Mouse (Mus musculus) neural tube, embryonic 14.5 days (tissue): ENCODE results near the gene Psmb10. TPM values are rescaled to one million over a fixed set of nuclear protein-coding genes. Genes with fewer than 3 reads are reported as not detected.

Experiments
- ATAC-seq: fragments of 200-750 bp; cut with Nextera tagmentation; 2 replicates; pipeline ENCODE4 v1.8.0; 2017; ENCODE audit warnings: low read depth, mild to moderate bottlenecking, moderate TSS enrichment, moderate library complexity
- H3K27ac ChIP-seq: fragments of 300-500 bp; sonication (generic); 2 replicates; pipeline ENCODE4 v1.5.1; 2014; ENCODE audit warnings: low read depth, mild to moderate bottlenecking, control low read depth, low read length, moderate library complexity, mixed read lengths
- H3K27me3 ChIP-seq: fragments of 300-500 bp; sonication (generic); 2 replicates; pipeline ENCODE4 v1.6.1; 2014; ENCODE audit warnings: low read length; ENCODE audit not compliant: control insufficient read depth, insufficient read depth
- H3K36me3 ChIP-seq: fragments of 300-500 bp; sonication (generic); 2 replicates; pipeline ENCODE4 v1.6.1; 2014; ENCODE audit warnings: low read length, mixed read lengths; ENCODE audit not compliant: control insufficient read depth, insufficient read depth
- H3K4me1 ChIP-seq: fragments of 300-500 bp; sonication (generic); 2 replicates; pipeline ENCODE4 v1.6.1; 2014; ENCODE audit warnings: low read length; ENCODE audit not compliant: control insufficient read depth, insufficient read depth
- H3K4me2 ChIP-seq: fragments of 300-500 bp; sonication (generic); 2 replicates; pipeline ENCODE4 v1.6.1; 2014; ENCODE audit warnings: mild to moderate bottlenecking, low read depth, low read length, control low read depth
- H3K4me3 ChIP-seq: fragments of 300-500 bp; sonication (generic); 2 replicates; pipeline ENCODE4 v1.5.1; 2014; ENCODE audit warnings: low read depth, low read length, control low read depth, mixed read lengths
- H3K9ac ChIP-seq: fragments of 300-500 bp; sonication (generic); replicated peaks from 2 replicates; pipeline ENCODE4 v1.6.1; 2014; ENCODE audit warnings: low read depth, mild to moderate bottlenecking, control low read depth, low read length, mixed read lengths
- H3K9me3 ChIP-seq: fragments of 300-500 bp; sonication (generic); 2 replicates; pipeline ENCODE4 v1.6.1; 2016; ENCODE audit warnings: low read length; ENCODE audit not compliant: control insufficient read depth
- WGBS: fragments of 180-500 bp; shearing (Covaris S2); extraction: QIAGEN DNeasy Blood & Tissue Kit; methylation state at CpG from one replicate; pipeline ENCODE4 v1.1.7; 2014; 5-methylcytosine and 5-hydroxymethylcytosine counted together
- polyA plus RNA-seq: library from polyadenylated mRNA; unstranded; fragments of >200 nt; fragmentation: Nextera tagmentation; extraction: Ambion mirVana; gene quantifications from 2 replicates; pipeline ENCODE4 v1.2.1, GENCODE M21; 2014

The Psmb10 gene
- polyA plus RNA-seq, 1 experiment from 2014 or later: 76.8 TPM

GRCm38 (mm10) chr8:105943321-105943739, 5.1 kb upstream of the Psmb10 start, which contains the start of gene Lcat:
Gene Lcat (minus strand): TSS chr8:105943382.
- H3K27ac ChIP-seq: no peak within 1 kb of the TSS
- WGBS: 71% methylated on average over 7 of the region's 8 CpGs
- no peaks in the 10 kb centered on the region for H3K36me3 ChIP-seq
- no peak within 1 kb of the TSS for H3K4me3 ChIP-seq
- H3K9me3 ChIP-seq: no peaks in the 10 kb centered on the region
- no peaks in the 10 kb centered on the region for H3K27me3 ChIP-seq
- no peak for ATAC-seq
- no peak within 1 kb of the TSS for H3K4me2 ChIP-seq
- no peaks in the 10 kb centered on the region; the same call in 1 of the 2 replicates for H3K4me1 ChIP-seq
- no peak within 1 kb of the TSS for H3K9ac ChIP-seq

DNA sequence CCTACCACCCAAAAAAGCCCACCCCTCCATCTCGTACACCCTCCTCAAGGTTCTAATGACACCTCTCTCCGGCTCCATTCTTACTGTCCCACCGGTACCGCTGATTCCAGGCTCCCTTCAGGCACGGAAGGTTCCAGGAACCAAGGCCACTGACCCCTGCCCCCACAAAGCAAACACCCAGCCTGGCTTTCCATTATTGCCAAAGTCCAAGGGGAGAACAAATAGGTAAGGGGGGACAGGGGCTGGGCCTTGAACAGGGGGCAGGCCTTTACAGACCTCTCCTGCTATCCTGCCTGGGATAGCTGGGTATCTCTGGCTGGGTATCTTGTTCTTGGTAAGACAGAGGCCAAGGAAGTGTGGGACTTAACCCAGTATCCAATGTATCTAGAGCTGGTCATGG, 4.3 kb upstream of the Psmb10 start:
- no peak overlapping the region for H3K27ac ChIP-seq
- no peak overlapping the region for H3K9ac ChIP-seq
- ATAC-seq: no peak
- WGBS: 95% methylated on average over 5 of the region's 5 CpGs
- H3K27me3 ChIP-seq: no peaks in the 10 kb centered on the region
- H3K36me3 ChIP-seq: no peaks in the 10 kb centered on the region
- no peak overlapping the region for H3K4me2 ChIP-seq
- peaks cover 5% of the 10 kb centered on the region; the same call in 1 of the 2 replicates for H3K4me1 ChIP-seq
- H3K4me3 ChIP-seq: no peak overlapping the region
- H3K9me3 ChIP-seq: no peaks in the 10 kb centered on the region

DNA sequence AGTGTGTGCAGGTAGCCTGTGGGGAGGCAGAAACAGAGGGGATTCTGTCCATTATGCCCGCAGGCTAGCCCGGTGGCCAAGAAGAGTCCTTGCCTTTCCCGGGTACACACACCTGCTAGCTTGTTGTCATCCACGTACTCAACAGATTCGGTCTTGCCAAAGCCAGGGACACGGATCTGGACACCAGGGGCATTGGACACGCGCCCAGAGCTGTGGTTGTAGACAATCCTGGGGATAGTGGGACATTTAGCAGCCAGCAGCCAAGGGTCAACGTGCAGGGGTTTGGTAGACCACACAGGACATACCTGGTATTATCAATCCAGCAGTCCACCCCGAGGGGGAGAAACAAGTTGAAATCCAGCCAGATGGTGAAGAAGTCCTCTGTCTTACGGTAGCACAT, 3.8 kb upstream of the Psmb10 start:
- Histone ChIP-seq H3K9me3 (no peaks in the 10 kb centered on the region), H3K4me2 (no peak overlapping the region), H3K27me3 (no peaks in the 10 kb centered on the region), H3K36me3 (no peaks in the 10 kb centered on the region), H3K9ac (no peak overlapping the region), H3K4me3 (no peak overlapping the region), H3K4me1 (peaks cover 5% of the 10 kb centered on the region; the same call in 1 of the 2 replicates), H3K27ac (no peak overlapping the region)
- WGBS: 93% methylated on average over 11 of the region's 11 CpGs
- no peak for ATAC-seq

DNA sequence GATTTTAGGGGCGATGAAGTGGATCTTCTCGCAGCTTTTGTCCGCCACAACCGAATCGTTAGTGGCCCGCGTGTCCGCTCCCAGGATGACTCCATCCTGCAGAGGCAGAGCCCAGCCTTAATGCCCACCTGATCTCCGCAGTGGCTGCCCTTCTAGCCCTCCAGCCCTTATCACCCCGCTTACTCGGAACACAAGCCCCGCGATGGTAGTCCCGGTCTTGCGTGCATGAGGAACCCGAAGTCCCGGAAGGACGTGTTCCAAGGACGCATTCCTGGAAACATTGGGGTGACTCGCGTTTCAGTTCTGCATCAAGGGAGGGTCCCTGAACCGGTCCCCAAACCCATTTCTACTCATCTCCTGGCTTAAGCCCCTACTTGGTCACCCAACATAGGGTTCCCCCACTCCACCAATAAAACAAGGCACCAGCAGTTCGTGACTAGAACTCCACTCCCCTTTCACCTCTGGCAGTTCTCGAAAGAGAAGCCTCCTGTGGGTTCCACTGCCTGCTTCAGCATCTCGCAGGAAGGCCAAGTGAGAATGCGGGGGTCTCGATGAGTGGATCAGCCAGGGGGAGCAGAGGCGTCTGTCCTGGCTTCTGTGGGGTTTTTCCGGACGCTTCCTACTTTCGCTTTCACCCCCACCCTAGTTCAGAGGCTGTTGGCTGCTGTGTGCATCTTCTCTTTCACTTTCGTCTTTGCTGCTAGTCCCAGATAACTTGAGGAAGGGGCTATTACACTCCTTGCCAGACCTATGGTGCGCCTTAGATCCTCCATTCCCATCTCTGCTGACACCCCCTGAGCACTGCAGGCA, 543 bp downstream of the Psmb10 start:
- 3% methylated on average over 33 of the region's 33 CpGs for WGBS
- no peaks in the 10 kb centered on the region for H3K9me3 ChIP-seq
- peak overlapping the region; percentile 87 for H3K27ac ChIP-seq
- H3K36me3 ChIP-seq: 0 out of 2 replicates have a peak, but pooled peaks cover 2% of the 10 kb centered on the region
- no peaks in the 10 kb centered on the region for H3K27me3 ChIP-seq
- peak overlapping the region; percentile 52 for H3K4me3 ChIP-seq
- peak overlapping the region; percentile 69 for H3K4me2 ChIP-seq
- peak overlapping the region; percentile 85 for H3K9ac ChIP-seq
- H3K4me1 ChIP-seq: peaks cover 10% of the 10 kb centered on the region; the same call in 1 of the 2 replicates
- ATAC-seq: peak; percentile 38

- under 1% methylated on average over 30 of the region's 30 CpGs for WGBS
- Histone ChIP-seq H3K9me3 (no peaks in the 10 kb centered on the region), H3K9ac (peak overlapping the region; percentile 85), H3K4me1 (peaks cover 10% of the 10 kb centered on the region; the same call in 1 of the 2 replicates), H3K27ac (peak overlapping the region; percentile 87), H3K27me3 (no peaks in the 10 kb centered on the region), H3K4me2 (peak overlapping the region; percentile 69), H3K36me3 (0 out of 2 replicates have a peak, but pooled peaks cover 3% of the 10 kb centered on the region), H3K4me3 (peak overlapping the region; percentile 52)
- peak; percentile 93 for ATAC-seq
Measured at GRCm38 (mm10) chr8:105936866-105937475, 1.3 kb downstream of the Psmb10 start.

- ATAC-seq: no peak
- Histone ChIP-seq H3K36me3 (0 out of 2 replicates have a peak, but pooled peaks cover 3% of the 10 kb centered on the region), H3K4me2 (peak overlapping the region; percentile 69), H3K9ac (peak overlapping the region; percentile 85), H3K27me3 (no peaks in the 10 kb centered on the region), H3K4me1 (peaks cover 10% of the 10 kb centered on the region; the same call in 1 of the 2 replicates), H3K9me3 (no peaks in the 10 kb centered on the region), H3K27ac (no peak overlapping the region; the same call in 1 of the 2 replicates), H3K4me3 (peak overlapping the region; percentile 52)
- 37% methylated on average over 7 of the region's 7 CpGs for WGBS
Measured at GRCm38 (mm10) chr8:105935863-105936603, 2.2 kb downstream of the Psmb10 start.

- Histone ChIP-seq H3K4me2 (no peak overlapping the region), H3K27ac (no peak overlapping the region), H3K27me3 (no peaks in the 10 kb centered on the region), H3K36me3 (0 out of 2 replicates have a peak, but pooled peaks cover 3% of the 10 kb centered on the region), H3K4me1 (peaks cover 10% of the 10 kb centered on the region; the same call in 1 of the 2 replicates), H3K9me3 (no peaks in the 10 kb centered on the region), H3K4me3 (no peak overlapping the region), H3K9ac (no peak overlapping the region)
- ATAC-seq: no peak
- 87% methylated on average over 6 of the region's 6 CpGs for WGBS
Measured at GRCm38 (mm10) chr8:105935105-105935504, 3.1 kb downstream of the Psmb10 start.

DNA sequence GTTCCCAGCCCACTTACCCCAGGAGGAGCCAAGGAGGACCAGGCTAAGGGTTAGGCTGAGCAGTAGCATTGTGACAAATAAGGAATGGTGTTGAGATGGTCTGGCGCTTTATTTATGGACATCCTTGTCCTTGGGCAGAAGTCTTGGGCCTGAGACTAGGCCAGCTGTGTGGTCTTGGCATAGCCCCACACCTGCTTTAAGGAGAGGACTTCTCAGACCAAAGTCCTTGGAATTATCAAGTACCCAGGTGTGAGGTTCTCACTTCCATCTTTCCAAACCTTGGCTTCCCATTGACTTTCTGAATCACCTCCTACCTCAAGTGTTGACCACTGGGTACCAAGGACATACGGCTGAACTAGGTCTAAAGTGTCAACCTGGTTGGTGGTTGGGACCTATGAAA, 4.5 kb downstream of the Psmb10 start, which contains the start of gene Ctrl:
Ctrl (minus strand) TSS at position 101 of the 400 bp plus-strand sequence.
- 94% methylated on average over 2 of the region's 2 CpGs for WGBS
- Histone ChIP-seq H3K4me2 (no peak within 1 kb of the TSS), H3K36me3 (0 out of 2 replicates have a peak, but pooled peaks cover 3% of the 10 kb centered on the region), H3K27ac (no peak within 1 kb of the TSS), H3K9ac (no peak within 1 kb of the TSS), H3K27me3 (no peaks in the 10 kb centered on the region), H3K9me3 (no peaks in the 10 kb centered on the region), H3K4me1 (peaks cover 10% of the 10 kb centered on the region; the same call in 1 of the 2 replicates), H3K4me3 (no peak within 1 kb of the TSS)
- no peak for ATAC-seq
